Mouse (Mus musculus) adrenal gland, adult 18-20 months (tissue): ENCODE measurements at regions not wholly inside any gene's neighbourhood (a gene's known extent, or its start where the extent isn't known, plus 50 kb on each side); places are given as distances from the start of the nearest gene placed in this dataset.
A peak's percentile ranks its signal among the peaks of the same experiment; 100 is the strongest.

Source experiments
- DNase-seq, 2 experiments: peaks; one replicate each; pipeline ENCODE4 v3.0.0; 2021 to 2022; ENCODE audit warnings: low spot score in 2 of 2

DNA sequence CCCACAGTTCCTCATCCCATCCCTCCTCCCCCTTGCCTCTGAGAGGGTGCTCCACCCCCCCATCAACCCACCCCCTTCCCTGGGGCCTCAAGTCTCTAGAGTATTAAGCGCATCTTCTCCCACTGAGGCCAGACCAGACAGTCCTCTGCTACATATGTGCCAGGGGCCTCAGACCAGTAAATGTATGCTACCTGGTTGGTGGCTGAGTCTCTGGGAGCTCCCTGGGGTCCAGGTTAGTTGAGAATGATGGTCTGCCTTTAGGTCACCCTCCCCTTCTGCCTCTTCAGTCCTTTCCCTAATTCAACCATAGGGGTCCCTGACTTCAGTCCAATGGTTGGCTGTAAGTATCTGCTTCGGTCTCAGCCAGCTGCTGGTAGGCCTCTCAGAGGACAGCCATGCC is 58.9 kb upstream of the Ubr2 start:
- no peak for DNase-seq

GRCm38 (mm10) chr17:47065307-47065901 is 55.0 kb upstream of the Ubr2 start:
- DNase-seq, result peak; percentile 65 to 77

- peak; percentile 43 to 58 for DNase-seq
Observed at GRCm38 (mm10) chr17:47064592-47065306, 54.4 kb upstream of the Ubr2 start.

GRCm38 (mm10) chr17:47064006-47064405 is 53.6 kb upstream of the Ubr2 start:
- DNase-seq, result no peak

DNA sequence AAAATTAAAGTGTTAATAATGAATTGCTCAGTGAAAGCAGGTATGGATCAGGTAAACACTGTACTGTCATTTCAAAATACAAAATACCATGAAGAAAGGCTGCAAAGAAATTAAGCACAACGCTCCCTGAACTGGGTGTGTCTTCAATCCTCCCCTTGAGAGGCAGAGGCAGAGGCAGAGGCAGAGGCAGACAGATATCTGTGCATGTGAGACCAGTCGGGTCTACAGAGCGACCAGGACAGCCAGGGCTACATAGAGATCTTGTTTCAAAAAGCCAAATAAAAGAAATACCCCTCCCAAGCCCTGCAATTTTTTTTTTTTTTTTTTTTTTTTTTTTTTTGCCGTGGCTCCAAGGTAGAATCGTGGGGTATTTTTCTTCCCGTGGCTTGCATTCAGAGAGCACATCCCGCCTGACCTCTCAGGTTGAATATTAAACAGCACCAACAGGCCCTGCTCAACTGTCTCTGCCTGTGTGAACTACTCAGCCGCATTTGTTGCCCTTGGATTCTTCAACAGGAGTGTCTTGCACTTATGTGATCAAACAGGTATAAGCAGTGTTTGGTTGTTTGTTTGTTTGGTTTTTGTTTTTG is 50.8 kb upstream of the Ubr2 start:
- no peak for DNase-seq
